Mouse (Mus musculus): ENCODE data around the gene Zim1. TPM values are rescaled to one million over a fixed set of nuclear protein-coding genes. Genes with fewer than 3 reads are reported as not detected.

Zim1 gene
- polyA plus RNA-seq, 1 experiment from 2014 or later: 5.8 TPM

GRCm38 (mm10) chr7:6645821-6646220, 50.4 kb downstream of the Zim1 start:
- H3K4me3 ChIP-seq: no peak overlapping the region

GRCm38 (mm10) chr7:6638076-6638475, 58.2 kb downstream of the Zim1 start:
- 0 out of 2 replicates have a peak, but pooled peaks cover 4% of the 10 kb centered on the region for H3K9me3 ChIP-seq (replicated peaks)
- H3K36me3 ChIP-seq: no peaks in the 10 kb centered on the region
- no peak overlapping the region for H3K27ac ChIP-seq
- H3K27me3 ChIP-seq: no peaks in the 10 kb centered on the region
- ATAC-seq (replicated peaks; ENCODE audit: insufficient number of reproducible peaks, insufficient read depth, low FRiP score, low read depth): no peak
- no peak overlapping the region for H3K4me2 ChIP-seq
- no peak overlapping the region for H3K9ac ChIP-seq
- no peak overlapping the region for H3K4me3 ChIP-seq
- 82% methylated on average over 4 of the region's 4 CpGs for WGBS
- no peaks in the 10 kb centered on the region for H3K4me1 ChIP-seq (replicated peaks)

More at GRCm38 (mm10) chr7:6645821-6646220, 50.4 kb downstream of the Zim1 start:
- no peak for ATAC-seq (replicated peaks; ENCODE audit: insufficient number of reproducible peaks, insufficient read depth, low FRiP score, low read depth)
- H3K27me3 ChIP-seq: no peaks in the 10 kb centered on the region
- H3K27ac ChIP-seq: no peak overlapping the region
- H3K4me2 ChIP-seq: no peak overlapping the region
- H3K36me3 ChIP-seq: no peaks in the 10 kb centered on the region
- H3K9me3 ChIP-seq (replicated peaks): no peaks in the 10 kb centered on the region
- 87% methylated on average over 3 of the region's 3 CpGs for WGBS
- H3K9ac ChIP-seq: no peak overlapping the region
- H3K4me1 ChIP-seq (replicated peaks): no peaks in the 10 kb centered on the region

GRCm38 (mm10) chr7:6636741-6637140, 59.5 kb downstream of the Zim1 start:
- no peaks in the 10 kb centered on the region for H3K36me3 ChIP-seq
- 83% methylated on average over 4 of the region's 4 CpGs for WGBS
- ATAC-seq (replicated peaks; ENCODE audit: insufficient number of reproducible peaks, insufficient read depth, low FRiP score, low read depth): no peak
- H3K9ac ChIP-seq: no peak overlapping the region
- no peak overlapping the region for H3K4me2 ChIP-seq
- no peak overlapping the region for H3K27ac ChIP-seq
- H3K9me3 ChIP-seq (replicated peaks): 0 out of 2 replicates have a peak, but pooled peaks cover 4% of the 10 kb centered on the region
- no peaks in the 10 kb centered on the region for H3K27me3 ChIP-seq
- H3K4me3 ChIP-seq: no peak overlapping the region
- H3K4me1 ChIP-seq (replicated peaks): no peaks in the 10 kb centered on the region

- WGBS: 68% methylated on average over 3 of the region's 3 CpGs
Observed at GRCm38 (mm10) chr7:6635831-6636230, 60.4 kb downstream of the Zim1 start.

More at GRCm38 (mm10) chr7:6635831-6636230, 60.4 kb downstream of the Zim1 start:
- no peaks in the 10 kb centered on the region for H3K36me3 ChIP-seq
- ATAC-seq (replicated peaks; ENCODE audit: insufficient number of reproducible peaks, insufficient read depth, low FRiP score, low read depth): no peak
- H3K9me3 ChIP-seq (replicated peaks): 0 out of 2 replicates have a peak, but pooled peaks cover 4% of the 10 kb centered on the region
- H3K4me2 ChIP-seq: no peak overlapping the region
- H3K27me3 ChIP-seq: no peaks in the 10 kb centered on the region
- H3K27ac ChIP-seq: no peak overlapping the region
- no peak overlapping the region for H3K9ac ChIP-seq
- H3K4me1 ChIP-seq (replicated peaks): no peaks in the 10 kb centered on the region
- H3K4me3 ChIP-seq: no peak overlapping the region

Other genes with a start within 250 kb of the Zim1 start
- gene Olfr1336, start 240.3 kb downstream of the Zim1 start, polyA plus RNA-seq (2015; fragmentation: Nextera tagmentation; extraction: Ambion mirVana): not detected in 2 replicates
- gene Olfr1346, start 229.3 kb downstream of the Zim1 start, polyA plus RNA-seq (2015; fragmentation: Nextera tagmentation; extraction: Ambion mirVana): not detected in 2 replicates
- gene Olfr5, start 209.5 kb downstream of the Zim1 start, polyA plus RNA-seq (2015; fragmentation: Nextera tagmentation; extraction: Ambion mirVana): not detected in 2 replicates
- gene Olfr1347, start 196.7 kb downstream of the Zim1 start, polyA plus RNA-seq (2015; fragmentation: Nextera tagmentation; extraction: Ambion mirVana): not detected in 2 replicates
- gene Olfr1348, start 187.7 kb downstream of the Zim1 start, polyA plus RNA-seq (2015; fragmentation: Nextera tagmentation; extraction: Ambion mirVana): not detected in 2 replicates
- gene Olfr1349, start 173.5 kb downstream of the Zim1 start, polyA plus RNA-seq (2015; fragmentation: Nextera tagmentation; extraction: Ambion mirVana): not detected in 2 replicates
- not detected in 2 replicates for gene Olfr1350, start 131.6 kb downstream of the Zim1 start, polyA plus RNA-seq (2015; fragmentation: Nextera tagmentation; extraction: Ambion mirVana)
- gene Peg3, start 34.0 kb upstream of the Zim1 start, polyA plus RNA-seq (2015; fragmentation: Nextera tagmentation; extraction: Ambion mirVana): 82.4 and 108 TPM in 2 replicates
- gene Usp29, start 34.1 kb upstream of the Zim1 start, polyA plus RNA-seq (2015; fragmentation: Nextera tagmentation; extraction: Ambion mirVana): 5.4 and 5.6 TPM in 2 replicates